Mouse (Mus musculus) thymus, adult 2 months (tissue): Measurements from ENCODE around the gene Grik3.
"Not testable (repeated sequence)": the region's sequence is repeated elsewhere in the genome, so short reads cannot be mapped to it uniquely, and the experiment has no call there.

Experiments used
- CTCF ChIP-seq: fragments of 200-500 bp; IDR thresholded peaks from 2 replicates; pipeline ENCODE4 v1.5.1; 2012; ENCODE audit warnings: mild to moderate bottlenecking, control low read depth, low read length, moderate library complexity, borderline replicate concordance; ENCODE audit not compliant: control insufficient read depth, poor library complexity, insufficient read depth; ENCODE audit errors: extremely low read depth
- POLR2A ChIP-seq: fragments of 200-500 bp; IDR thresholded peaks from 2 replicates; pipeline ENCODE4 v1.6.1; 2012; ENCODE audit warnings: mild to moderate bottlenecking, low read length, control low read depth, moderate library complexity; ENCODE audit not compliant: control insufficient read depth, poor library complexity, insufficient read depth; ENCODE audit errors: extremely low read depth

DNA sequence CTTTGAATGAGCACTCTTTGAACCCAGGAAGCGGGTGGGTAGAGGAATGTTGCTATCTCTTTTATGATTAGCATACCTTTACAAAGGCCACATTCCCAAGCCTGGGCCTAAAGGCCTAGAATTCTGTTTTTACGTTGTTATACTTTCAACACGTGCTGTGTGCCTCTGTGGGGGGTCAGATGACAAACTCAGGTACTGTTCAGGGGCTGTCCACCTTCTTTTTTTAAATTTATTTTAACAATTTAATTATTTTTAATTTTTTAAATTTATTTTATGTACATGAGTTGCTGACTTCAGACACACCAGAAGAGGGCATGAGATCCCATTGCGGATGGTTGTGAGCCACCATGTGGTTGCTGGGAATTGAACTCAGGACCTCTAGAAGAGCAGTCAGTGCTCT lies 118.4 kb downstream of the Grik3 start:
- TF ChIP-seq POLR2A, CTCF: not testable (repeated sequence)
